Mouse (Mus musculus): Measurements from ENCODE around the gene Neurl1a.

DNA sequence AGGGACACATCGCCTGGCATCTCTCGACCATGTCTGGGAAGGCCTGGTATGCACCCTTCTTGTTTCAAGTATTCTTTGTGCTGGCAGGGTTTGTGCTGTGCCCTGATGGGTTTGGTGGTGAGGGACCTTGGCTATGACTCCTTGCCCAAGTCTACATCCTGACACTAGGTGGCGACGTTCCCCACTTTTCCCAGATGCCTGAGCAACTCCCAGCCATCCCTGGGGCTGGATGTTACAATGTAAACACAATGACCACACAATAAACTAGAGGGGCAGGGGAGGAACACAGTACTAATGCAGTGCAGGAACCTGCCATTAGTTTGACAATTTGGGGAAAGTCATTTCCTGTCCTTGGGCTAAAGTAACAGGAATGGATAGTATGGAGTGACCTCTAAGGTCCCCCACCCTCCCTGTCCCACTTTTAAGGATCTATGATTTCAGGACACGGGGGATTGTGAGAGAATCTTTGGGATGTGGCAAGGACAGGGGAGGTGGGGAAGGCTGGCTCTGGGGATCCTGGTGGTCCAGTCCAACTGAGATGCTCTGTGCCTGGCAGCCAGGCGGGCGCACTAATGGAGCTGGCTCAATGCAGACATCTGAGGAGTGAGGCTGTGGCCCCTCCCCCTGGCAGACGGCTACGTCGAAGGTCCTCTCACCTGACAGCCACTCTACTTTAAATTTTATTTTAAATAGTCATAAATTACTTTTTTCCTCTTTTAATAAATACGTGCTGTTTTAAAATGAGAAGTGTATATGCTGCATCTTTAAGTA lies 85.9 kb downstream of the Neurl1a start:
- TF ChIP-seq CTCF (IDR thresholded peaks at IDR 0.05) (peak; percentile 92), EP300 (IDR thresholded peaks at IDR 0.05) (no peak)

Measured in lung, postnatal 0 days (tissue).